Mouse (Mus musculus) lung, postnatal 0 days (tissue): ENCODE data around the gene Lmo3. TPM values are rescaled to one million over a fixed set of nuclear protein-coding genes. Genes with fewer than 3 reads are reported as not detected.

Source experiments
- ATAC-seq: fragments of 200-750 bp; cut with Nextera tagmentation; 2 replicates; pipeline ENCODE4 v1.8.0; 2017; ENCODE audit warnings: moderate library complexity
- DNase-seq: peaks from one replicate; pipeline ENCODE4 v3.0.0-alpha.2; 2016; ENCODE audit warnings: low spot score
- H3K27ac ChIP-seq: fragments of 300-500 bp; sonication (generic); 2 replicates; pipeline ENCODE4 v1.5.1; 2014; ENCODE audit warnings: antibody characterized with exemption, mild to moderate bottlenecking, low read length, mixed read lengths
- H3K27me3 ChIP-seq: fragments of 300-500 bp; sonication (generic); replicated peaks from 2 replicates; pipeline ENCODE4 v1.6.1; 2014; ENCODE audit warnings: low read length, mixed read lengths; ENCODE audit not compliant: insufficient read depth
- H3K36me3 ChIP-seq: fragments of 300-500 bp; sonication (generic); 2 replicates; pipeline ENCODE4 v1.6.1; 2014; ENCODE audit warnings: low read length, mixed read lengths; ENCODE audit not compliant: insufficient read depth
- H3K4me1 ChIP-seq: fragments of 300-500 bp; sonication (generic); 2 replicates; pipeline ENCODE4 v1.6.1; 2014; ENCODE audit warnings: antibody characterized with exemption, low read depth, low read length, mixed read lengths; ENCODE audit not compliant: insufficient read depth
- H3K4me2 ChIP-seq: fragments of 300-500 bp; sonication (generic); replicated peaks from 2 replicates; pipeline ENCODE4 v1.6.1; 2014; ENCODE audit warnings: low read depth, mild to moderate bottlenecking, low read length, moderate library complexity, mixed read lengths
- H3K4me3 ChIP-seq: fragments of 300-500 bp; sonication (generic); 2 replicates; pipeline ENCODE4 v1.5.1; 2014; ENCODE audit warnings: low read depth, low read length
- H3K9ac ChIP-seq: fragments of 300-500 bp; sonication (generic); replicated peaks from 2 replicates; pipeline ENCODE4 v1.6.1; 2014; ENCODE audit warnings: low read depth, mild to moderate bottlenecking
- H3K9me3 ChIP-seq: fragments of 300-500 bp; sonication (generic); 2 replicates; pipeline ENCODE4 v1.6.1; 2016; ENCODE audit warnings: low read length, mixed read lengths
- CTCF ChIP-seq: IDR thresholded peaks from 2 replicates; pipeline ENCODE4 v1.5.1; 2016; ENCODE audit warnings: antibody characterized with exemption, mild to moderate bottlenecking
- EP300 ChIP-seq: IDR thresholded peaks from 2 replicates; pipeline ENCODE4 v1.6.1; 2016; ENCODE audit warnings: antibody characterized with exemption, mild to moderate bottlenecking, control low read depth
- WGBS: fragments of 180-500 bp; shearing (Covaris S2); extraction: QIAGEN DNeasy Blood & Tissue Kit; methylation state at CpG from one replicate; pipeline ENCODE4 v1.1.7; 2014; 5-methylcytosine and 5-hydroxymethylcytosine counted together
- polyA plus RNA-seq: library from polyadenylated mRNA; unstranded; fragments of >200 nt; fragmentation: Nextera tagmentation; extraction: Ambion mirVana; gene quantifications from 2 replicates; pipeline ENCODE4 v1.2.1, GENCODE M21; 2015

The Lmo3 gene
- polyA plus RNA-seq, 1 experiment from 2014 or later: 0.16 TPM

GRCm38 (mm10) chr6:138388168-138388936 is 193.4 kb downstream of the Lmo3 start:
- Histone ChIP-seq H3K27me3 (no peaks in the 10 kb centered on the region), H3K4me2 (no peak overlapping the region), H3K4me3 (no peak overlapping the region), H3K27ac (no peak overlapping the region), H3K9me3 (no peaks in the 10 kb centered on the region), H3K4me1 (no peaks in the 10 kb centered on the region), H3K9ac (no peak overlapping the region), H3K36me3 (no peaks in the 10 kb centered on the region)
- 81% methylated on average over 18 of the region's 18 CpGs for WGBS
- no peak for DNase-seq
- no peak for TF ChIP-seq CTCF
- no peak for TF ChIP-seq EP300
- no peak for ATAC-seq

DNA sequence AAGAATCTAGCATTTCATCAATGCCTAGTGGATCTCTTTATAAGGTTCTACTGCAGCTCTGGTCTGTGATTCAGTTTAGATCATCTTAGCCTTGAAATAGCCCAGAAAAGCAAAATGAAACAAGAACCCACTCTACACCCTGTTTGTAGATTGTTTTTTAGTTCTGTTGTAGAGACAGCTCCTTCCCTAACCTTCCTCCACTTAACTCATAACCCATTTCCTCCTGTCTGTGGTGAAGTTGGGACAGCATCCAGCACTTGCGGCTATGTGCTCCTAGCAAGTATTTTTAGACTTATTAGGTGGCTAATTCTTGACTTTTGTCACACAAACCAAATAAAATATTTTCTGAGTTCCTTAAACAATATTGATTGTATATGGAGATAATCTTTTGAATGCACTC is 198.6 kb downstream of the Lmo3 start:
- Histone ChIP-seq H3K27me3 (no peaks in the 10 kb centered on the region), H3K27ac (no peak overlapping the region), H3K4me3 (no peak overlapping the region), H3K4me2 (no peak overlapping the region), H3K4me1 (no peaks in the 10 kb centered on the region), H3K9ac (no peak overlapping the region), H3K36me3 (no peaks in the 10 kb centered on the region), H3K9me3 (no peaks in the 10 kb centered on the region)
- TF ChIP-seq CTCF (no peak), EP300 (no peak)
- DNase-seq (no peak), ATAC-seq (no peak)
- WGBS: 50% methylated on average over 1 of the region's 1 CpGs

DNA sequence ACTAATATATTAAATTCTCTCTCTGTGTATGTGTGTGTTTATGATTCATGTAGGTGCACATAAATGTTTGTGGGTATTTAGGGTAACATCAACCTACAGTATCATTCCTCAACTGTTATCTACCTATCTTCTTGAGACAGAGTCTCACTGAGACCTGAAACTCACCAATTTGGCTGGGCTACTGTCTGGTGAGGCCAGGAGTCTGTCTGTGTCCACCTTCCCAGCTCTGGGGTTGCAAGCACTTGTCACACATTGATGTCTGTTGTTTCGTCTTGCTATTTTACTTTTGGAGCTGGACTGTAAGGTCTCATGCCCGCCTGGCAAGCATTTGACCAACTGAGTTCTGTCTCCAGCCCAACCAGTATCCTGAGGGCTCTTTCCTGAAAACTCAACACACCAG is 210.6 kb downstream of the Lmo3 start:
- Histone ChIP-seq H3K36me3 (no peaks in the 10 kb centered on the region), H3K27ac (no peak overlapping the region), H3K4me1 (no peaks in the 10 kb centered on the region), H3K27me3 (no peaks in the 10 kb centered on the region), H3K4me3 (no peak overlapping the region), H3K9ac (no peak overlapping the region), H3K4me2 (no peak overlapping the region), H3K9me3 (no peaks in the 10 kb centered on the region)
- WGBS: 78% methylated on average over 2 of the region's 2 CpGs
- DNase-seq (no peak), ATAC-seq (no peak)
- TF ChIP-seq EP300 (no peak), CTCF (no peak)

GRCm38 (mm10) chr6:138364111-138364510 is 217.7 kb downstream of the Lmo3 start:
- Histone ChIP-seq H3K4me3 (no peak overlapping the region), H3K27me3 (no peaks in the 10 kb centered on the region), H3K4me2 (no peak overlapping the region), H3K4me1 (no peaks in the 10 kb centered on the region; the same call in 1 of the 2 replicates), H3K27ac (no peak overlapping the region), H3K9me3 (no peaks in the 10 kb centered on the region), H3K9ac (no peak overlapping the region), H3K36me3 (no peaks in the 10 kb centered on the region)
- TF ChIP-seq CTCF (no peak), EP300 (no peak)
- DNase-seq: no peak
- ATAC-seq: no peak
- 8% methylated on average over 5 of the region's 5 CpGs for WGBS

- Histone ChIP-seq H3K9ac (no peak overlapping the region), H3K36me3 (no peaks in the 10 kb centered on the region), H3K4me1 (no peaks in the 10 kb centered on the region), H3K4me3 (no peak overlapping the region), H3K9me3 (no peaks in the 10 kb centered on the region), H3K27ac (no peak overlapping the region), H3K27me3 (no peaks in the 10 kb centered on the region), H3K4me2 (no peak overlapping the region)
- 66% methylated on average over 3 of the region's 3 CpGs for WGBS
- TF ChIP-seq CTCF (no peak), EP300 (no peak)
- DNase-seq: no peak
- ATAC-seq: no peak
Observed at GRCm38 (mm10) chr6:138350587-138351345, 231.0 kb downstream of the Lmo3 start.

DNA sequence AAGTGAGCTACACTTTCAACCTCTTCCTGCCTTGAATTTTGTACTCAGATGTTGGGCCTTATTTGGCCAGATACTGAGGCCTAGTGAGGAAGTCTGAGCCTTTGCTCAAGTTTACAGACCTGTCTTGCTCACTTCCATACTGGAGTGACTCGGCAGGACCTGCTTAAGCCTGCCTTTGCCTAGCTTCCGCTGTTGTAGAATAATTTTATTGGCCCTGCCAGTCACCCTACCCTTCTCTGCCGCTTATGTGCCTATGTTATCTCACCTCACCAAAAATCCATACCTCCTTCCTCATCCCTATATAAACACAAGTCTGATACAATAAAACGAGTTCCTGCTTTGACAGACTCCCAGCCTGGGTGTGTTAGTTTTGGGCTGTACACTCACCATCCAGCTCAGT is 235.2 kb downstream of the Lmo3 start:
- ATAC-seq: no peak

More for the DNA sequence above, 235.2 kb downstream of the Lmo3 start:
- DNase-seq: no peak
- H3K4me1 ChIP-seq: no peaks in the 10 kb centered on the region
- H3K4me3 ChIP-seq: no peak overlapping the region
- no peak overlapping the region for H3K27ac ChIP-seq
- H3K27me3 ChIP-seq: no peaks in the 10 kb centered on the region
- no peaks in the 10 kb centered on the region for H3K9me3 ChIP-seq
- WGBS: 72% methylated on average over 4 of the region's 4 CpGs
- H3K9ac ChIP-seq: no peak overlapping the region
- TF ChIP-seq EP300 (no peak), CTCF (no peak)
- no peak overlapping the region for H3K4me2 ChIP-seq
- no peaks in the 10 kb centered on the region for H3K36me3 ChIP-seq
